Mouse (Mus musculus) E14TG2a.4 (cell line): ENCODE measurements at regions not wholly inside any gene's neighbourhood (a gene's known extent, or its start where the extent isn't known, plus 50 kb on each side); places are given as distances from the start of the nearest gene placed in this dataset.

Experiments
- CTCF ChIP-seq: conservative IDR thresholded peaks from 2 replicates; pipeline ENCODE4 v1.5.1; 2014; ENCODE audit warnings: low read length
- NANOG ChIP-seq: IDR thresholded peaks from 2 replicates; pipeline ENCODE4 v1.6.1; 2014; ENCODE audit warnings: borderline replicate concordance, low read length, mixed read lengths
- POU5F1 ChIP-seq: IDR thresholded peaks from 2 replicates; pipeline ENCODE4 v1.6.1; 2014; ENCODE audit warnings: low read length, borderline replicate concordance

- no peak for TF ChIP-seq CTCF
- TF ChIP-seq POU5F1 = no peak
- TF ChIP-seq NANOG = no peak
Measured at GRCm38 (mm10) chr2:64522722-64523121, 424.9 kb upstream of the Fign start.
